Mouse (Mus musculus) activated CD4-positive, CD25-positive, alpha-beta regulatory T cell, adult 9 weeks (primary cell): Measurements from ENCODE around the gene Pdia5. TPM values are rescaled to one million over a fixed set of nuclear protein-coding genes. Genes with fewer than 3 reads are reported as not detected.

Source experiments
- polyA plus RNA-seq: library from polyadenylated mRNA; unstranded; fragments of 100-300 nt; shearing (Covaris generic); gene quantifications from one replicate; pipeline ENCODE4 v1.2.1, GENCODE M21; 2017

Gene Pdia5
- 0.53 TPM for polyA plus RNA-seq

GRCm38 (mm10) chr16:35490231-35491070 lies at the start of gene Pdia5:
Gene Pdia5 (minus strand): TSS chr16:35490873.

GRCm38 (mm10) chr16:35363150-35364062 lies 127.3 kb downstream of the Pdia5 start, which contains the start of gene Sec22a:
Gene Sec22a (minus strand): TSS chr16:35363918.

Other genes with a start within 250 kb of the Pdia5 start
- gene Sec22a, start 127.0 kb downstream of the Pdia5 start, polyA plus RNA-seq: 36.4 TPM
- gene Sema5b, start 50.3 kb upstream of the Pdia5 start, polyA plus RNA-seq: not detected